Mouse (Mus musculus): ENCODE measurements around the gene Spata5. TPM values are rescaled to one million over a fixed set of nuclear protein-coding genes. Genes with fewer than 3 reads are reported as not detected.
A peak's percentile ranks its signal among the peaks of the same experiment; 100 is the strongest.

The Spata5 gene
- polyA plus RNA-seq, 1 experiment from 2014 or later: 14.8 TPM

DNA sequence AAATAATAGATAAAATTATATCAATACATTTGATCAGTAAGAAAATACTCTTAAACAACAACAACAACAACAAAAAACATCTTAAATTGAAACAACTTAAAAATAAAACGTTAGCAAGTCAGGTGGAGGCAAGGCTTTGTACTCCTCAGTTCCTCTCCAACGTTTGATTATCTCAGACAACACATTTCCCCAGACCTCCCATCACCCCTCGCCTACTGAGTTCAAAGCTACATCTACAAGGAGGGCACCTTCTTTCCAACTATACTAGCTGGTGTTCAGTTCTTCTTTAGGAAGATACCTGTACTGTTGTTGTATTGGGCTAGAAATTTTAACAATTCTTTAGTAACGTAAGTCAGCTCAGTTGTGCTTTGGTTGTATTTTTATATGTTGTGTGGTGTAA, 49.7 kb downstream of the Spata5 start:
- H3K4me2 ChIP-seq (replicated peaks; ENCODE audit: low read depth): no peak overlapping the region
- no peak overlapping the region for H3K27ac ChIP-seq (replicated peaks)
- no peak overlapping the region for H3K4me3 ChIP-seq (ENCODE audit: low read depth, low read length)
- no peaks in the 10 kb centered on the region for H3K4me1 ChIP-seq (replicated peaks; ENCODE audit: control insufficient read depth, insufficient read depth)
- H3K9ac ChIP-seq (ENCODE audit: low read length): no peak overlapping the region
- no peaks in the 10 kb centered on the region; the same call in 1 of the 2 replicates for H3K36me3 ChIP-seq (ENCODE audit: control insufficient read depth, insufficient read depth, low read length)
- DNase-seq (ENCODE audit: low spot score) (no peak), ATAC-seq (ENCODE audit: low FRiP score, low TSS enrichment) (no peak)
- WGBS: 82% methylated on average over 4 of the region's 4 CpGs
- H3K27me3 ChIP-seq (ENCODE audit: control insufficient read depth, insufficient read depth, low read length): no peaks in the 10 kb centered on the region
- H3K9me3 ChIP-seq (ENCODE audit: control insufficient read depth, low read length): no peaks in the 10 kb centered on the region
- TF ChIP-seq EP300 (optimal IDR thresholded peaks at IDR 0.05) (no peak), CTCF (IDR thresholded peaks at IDR 0.05; ENCODE audit: low read depth) (no peak)

- no peaks in the 10 kb centered on the region for H3K9me3 ChIP-seq (ENCODE audit: control insufficient read depth, low read length)
- WGBS: 92% methylated on average over 2 of the region's 2 CpGs
- no peak overlapping the region for H3K27ac ChIP-seq (replicated peaks)
- no peaks in the 10 kb centered on the region for H3K27me3 ChIP-seq (ENCODE audit: control insufficient read depth, insufficient read depth, low read length)
- ATAC-seq (ENCODE audit: low FRiP score, low TSS enrichment): no peak
- no peak for TF ChIP-seq CTCF (IDR thresholded peaks at IDR 0.05; ENCODE audit: low read depth)
- no peak for TF ChIP-seq EP300 (optimal IDR thresholded peaks at IDR 0.05)
- H3K36me3 ChIP-seq (ENCODE audit: control insufficient read depth, insufficient read depth, low read length): no peaks in the 10 kb centered on the region
- H3K9ac ChIP-seq (ENCODE audit: low read length): no peak overlapping the region
- H3K4me1 ChIP-seq (replicated peaks; ENCODE audit: control insufficient read depth, insufficient read depth): no peaks in the 10 kb centered on the region
- DNase-seq (ENCODE audit: low spot score): no peak
- H3K4me2 ChIP-seq (replicated peaks; ENCODE audit: low read depth): no peak overlapping the region
- H3K4me3 ChIP-seq (ENCODE audit: low read depth, low read length): no peak overlapping the region
These were observed 51.2 kb downstream of the Spata5 start for GRCm38 (mm10) chr3:37470867-37471266.

- ATAC-seq (ENCODE audit: low FRiP score, low TSS enrichment) (no peak), DNase-seq (ENCODE audit: low spot score) (no peak)
- Histone ChIP-seq H3K27ac (replicated peaks) (no peak overlapping the region), H3K36me3 (ENCODE audit: control insufficient read depth, insufficient read depth, low read length) (no peaks in the 10 kb centered on the region), H3K27me3 (ENCODE audit: control insufficient read depth, insufficient read depth, low read length) (no peaks in the 10 kb centered on the region), H3K4me2 (replicated peaks; ENCODE audit: low read depth) (no peak overlapping the region), H3K9ac (ENCODE audit: low read length) (no peak overlapping the region), H3K4me1 (replicated peaks; ENCODE audit: control insufficient read depth, insufficient read depth) (no peaks in the 10 kb centered on the region), H3K9me3 (ENCODE audit: control insufficient read depth, low read length) (no peaks in the 10 kb centered on the region), H3K4me3 (ENCODE audit: low read depth, low read length) (no peak overlapping the region)
- peak; percentile 74 for TF ChIP-seq CTCF (IDR thresholded peaks at IDR 0.05; ENCODE audit: low read depth)
- TF ChIP-seq EP300 (optimal IDR thresholded peaks at IDR 0.05): no peak
These were observed 52.8 kb downstream of the Spata5 start for GRCm38 (mm10) chr3:37472461-37472860.

- Histone ChIP-seq H3K4me2 (replicated peaks; ENCODE audit: low read depth) (no peak overlapping the region), H3K4me3 (ENCODE audit: low read depth, low read length) (no peak overlapping the region), H3K27me3 (ENCODE audit: control insufficient read depth, insufficient read depth, low read length) (no peaks in the 10 kb centered on the region), H3K27ac (replicated peaks) (no peak overlapping the region), H3K4me1 (replicated peaks; ENCODE audit: control insufficient read depth, insufficient read depth) (no peaks in the 10 kb centered on the region), H3K9ac (ENCODE audit: low read length) (no peak overlapping the region), H3K9me3 (ENCODE audit: control insufficient read depth, low read length) (no peaks in the 10 kb centered on the region), H3K36me3 (ENCODE audit: control insufficient read depth, insufficient read depth, low read length) (no peaks in the 10 kb centered on the region)
- ATAC-seq (ENCODE audit: low FRiP score, low TSS enrichment): no peak
- 45% methylated on average over 1 of the region's 1 CpGs for WGBS
- no peak for TF ChIP-seq CTCF (IDR thresholded peaks at IDR 0.05; ENCODE audit: low read depth)
- no peak for TF ChIP-seq EP300 (optimal IDR thresholded peaks at IDR 0.05)
- DNase-seq (ENCODE audit: low spot score): no peak
These were observed 56.8 kb downstream of the Spata5 start for GRCm38 (mm10) chr3:37476485-37476884.

DNA sequence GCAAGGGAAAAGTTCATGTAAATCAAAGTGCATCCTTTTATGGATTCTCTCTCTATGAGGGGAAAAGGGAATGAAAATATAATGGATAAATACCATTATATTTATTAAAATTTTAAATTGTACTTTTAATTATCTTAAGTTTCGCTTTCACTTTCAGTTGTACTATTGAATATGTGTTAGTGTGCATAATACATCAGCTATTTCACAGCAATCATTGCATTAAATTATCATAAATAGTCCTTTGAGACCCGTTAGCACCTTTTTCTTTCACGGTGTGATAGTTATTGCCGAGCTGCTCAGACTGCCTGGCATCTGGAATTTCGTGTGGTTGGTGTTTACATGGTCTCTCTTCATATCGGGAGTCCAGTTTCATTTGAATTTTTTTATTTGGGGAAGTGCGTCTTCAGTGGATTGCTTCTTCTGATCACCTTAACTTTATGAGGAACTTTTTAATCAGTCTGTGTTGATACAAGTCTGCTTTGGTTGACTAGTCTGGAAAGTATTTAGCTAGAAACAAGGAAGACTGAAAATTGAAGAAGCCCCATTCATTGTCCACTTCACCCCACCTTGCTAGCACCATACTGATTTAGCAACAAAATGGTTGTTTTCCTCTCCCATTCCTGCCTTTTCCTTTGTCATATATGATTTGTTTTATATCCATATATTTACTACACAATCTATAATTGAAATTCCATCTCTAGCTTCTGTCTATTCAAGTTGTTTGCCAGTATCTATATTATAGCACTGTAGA, 57.9 kb downstream of the Spata5 start:
- Histone ChIP-seq H3K27ac (replicated peaks) (no peak overlapping the region), H3K4me1 (replicated peaks; ENCODE audit: control insufficient read depth, insufficient read depth) (no peaks in the 10 kb centered on the region), H3K4me2 (replicated peaks; ENCODE audit: low read depth) (no peak overlapping the region), H3K27me3 (ENCODE audit: control insufficient read depth, insufficient read depth, low read length) (no peaks in the 10 kb centered on the region), H3K9me3 (ENCODE audit: control insufficient read depth, low read length) (no peaks in the 10 kb centered on the region), H3K9ac (ENCODE audit: low read length) (no peak overlapping the region), H3K36me3 (ENCODE audit: control insufficient read depth, insufficient read depth, low read length) (no peaks in the 10 kb centered on the region), H3K4me3 (ENCODE audit: low read depth, low read length) (no peak overlapping the region)
- ATAC-seq (ENCODE audit: low FRiP score, low TSS enrichment) (no peak), DNase-seq (ENCODE audit: low spot score) (no peak)
- no peak for TF ChIP-seq EP300 (optimal IDR thresholded peaks at IDR 0.05)
- TF ChIP-seq CTCF (IDR thresholded peaks at IDR 0.05; ENCODE audit: low read depth): no peak
- 81% methylated on average over 7 of the region's 7 CpGs for WGBS

DNA sequence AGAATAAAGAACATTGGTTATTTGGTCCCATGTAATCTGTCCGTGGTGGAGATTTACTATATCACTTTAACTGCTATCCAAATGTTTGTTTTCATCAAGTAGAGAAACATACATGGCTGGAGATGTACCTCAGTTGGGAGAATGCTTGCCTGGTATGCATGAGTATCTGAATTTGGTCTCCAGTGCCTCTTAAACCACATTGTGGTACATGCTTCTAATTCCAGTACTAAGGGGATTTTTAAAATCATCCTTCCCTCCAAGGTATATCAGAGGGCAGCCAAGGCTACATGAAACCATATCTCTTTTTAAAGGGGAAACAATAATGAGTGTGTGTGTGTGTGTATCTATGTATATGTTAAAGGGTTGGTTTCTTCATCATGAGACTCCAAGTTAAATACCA, 60.1 kb downstream of the Spata5 start:
- Histone ChIP-seq H3K27ac (replicated peaks) (no peak overlapping the region), H3K36me3 (ENCODE audit: control insufficient read depth, insufficient read depth, low read length) (no peaks in the 10 kb centered on the region), H3K4me2 (replicated peaks; ENCODE audit: low read depth) (no peak overlapping the region), H3K4me1 (replicated peaks; ENCODE audit: control insufficient read depth, insufficient read depth) (no peaks in the 10 kb centered on the region), H3K4me3 (ENCODE audit: low read depth, low read length) (no peak overlapping the region), H3K9me3 (ENCODE audit: control insufficient read depth, low read length) (no peaks in the 10 kb centered on the region), H3K27me3 (ENCODE audit: control insufficient read depth, insufficient read depth, low read length) (no peaks in the 10 kb centered on the region), H3K9ac (ENCODE audit: low read length) (no peak overlapping the region)
- TF ChIP-seq EP300 (optimal IDR thresholded peaks at IDR 0.05) (no peak), CTCF (IDR thresholded peaks at IDR 0.05; ENCODE audit: low read depth) (no peak)
- ATAC-seq (ENCODE audit: low FRiP score, low TSS enrichment) (no peak), DNase-seq (ENCODE audit: low spot score) (no peak)
- 47% methylated on average over 1 of the region's 1 CpGs for WGBS
